Mouse (Mus musculus) heart, adult 8-10 months (tissue): ENCODE data around the gene Slc22a6. TPM values are rescaled to one million over a fixed set of nuclear protein-coding genes. Genes with fewer than 3 reads are reported as not detected.

Experiments used
- DNase-seq: peaks from one replicate; pipeline ENCODE4 v3.0.0; 2022; ENCODE audit warnings: low spot score
- total RNA-seq, 4 experiments: library from RNA; stranded (reverse); gene quantifications; 2 replicates each; pipeline ENCODE4 v1.2.4; 2022

The Slc22a6 gene
- not detected for total RNA-seq

DNA sequence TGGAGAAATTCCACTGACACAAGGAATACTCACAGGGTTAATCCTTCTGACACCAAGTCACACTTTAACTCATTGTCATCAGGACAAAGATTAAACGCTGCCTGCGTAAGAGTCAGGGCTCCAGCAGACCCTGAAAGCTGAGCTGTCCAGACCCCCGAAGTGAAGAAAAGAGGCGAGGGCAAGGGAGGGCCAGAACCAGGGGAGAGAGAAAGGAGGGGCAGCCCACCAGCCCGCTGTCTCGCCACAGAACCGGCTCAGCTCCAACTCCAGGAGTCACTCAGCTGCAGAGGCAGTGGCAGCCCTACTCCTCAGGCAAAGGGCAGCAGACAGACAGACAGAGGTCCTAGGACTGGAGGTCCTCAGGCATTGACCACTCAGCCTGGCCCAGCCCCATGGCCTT is at the start of gene Slc22a6:
TSS of gene Slc22a6 (plus strand) at position 136 of the 400 bp plus-strand sequence.
- DNase-seq: no peak

DNA sequence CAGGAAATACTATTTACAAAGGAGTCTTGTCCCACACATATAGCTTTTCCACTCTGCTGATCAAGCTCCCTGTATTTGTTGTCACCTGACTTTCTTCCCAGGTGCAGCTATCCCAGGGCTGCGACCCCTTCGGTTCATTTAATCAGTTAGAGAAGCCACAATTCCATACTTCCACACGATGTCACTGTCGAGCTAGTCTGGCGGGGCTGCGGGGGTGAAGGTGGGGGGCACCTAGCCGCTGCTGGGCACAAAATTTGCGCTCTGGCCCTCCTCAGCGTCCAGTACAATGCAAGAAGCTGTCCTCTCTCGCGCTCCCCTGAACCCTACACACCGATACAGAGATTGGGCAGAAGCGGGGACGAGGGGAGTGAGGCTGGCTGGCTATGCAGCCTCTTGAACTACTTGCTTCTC is 48.4 kb upstream of the Slc22a6 start:
- DNase-seq: no peak

DNA sequence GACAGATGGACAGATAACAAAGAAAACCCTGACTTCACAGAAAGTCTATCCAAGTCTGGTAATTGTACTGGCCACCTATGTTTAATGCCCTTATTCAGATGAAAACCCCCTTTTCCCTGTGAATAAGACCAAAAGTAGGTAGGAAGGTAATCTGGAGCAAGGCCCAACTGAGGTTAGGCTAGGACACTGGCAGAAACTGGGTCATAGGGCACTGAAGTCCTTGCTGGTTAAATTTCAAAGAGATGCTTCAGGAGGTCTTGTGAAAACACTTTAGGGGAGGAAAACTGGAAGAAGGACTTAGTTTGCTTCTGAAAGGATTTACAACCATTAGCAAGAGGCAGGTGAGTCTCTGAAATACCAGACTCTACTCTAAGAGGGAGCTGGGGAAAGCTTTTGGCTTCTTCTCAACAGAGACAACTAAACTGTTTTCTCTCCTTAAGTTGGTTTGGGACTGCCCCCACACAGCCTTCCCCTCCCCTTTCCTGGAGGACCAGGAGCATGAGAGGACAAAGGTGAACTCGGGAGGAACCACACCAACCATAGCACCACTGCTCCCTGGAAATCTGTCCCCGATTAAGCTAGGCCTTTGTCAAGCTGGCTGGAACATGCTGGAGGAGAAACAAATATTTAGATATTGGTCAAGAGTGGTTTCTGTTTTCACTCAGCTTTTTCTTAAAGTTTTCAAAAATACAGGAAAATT is 47.3 kb upstream of the Slc22a6 start:
- DNase-seq: no peak

DNA sequence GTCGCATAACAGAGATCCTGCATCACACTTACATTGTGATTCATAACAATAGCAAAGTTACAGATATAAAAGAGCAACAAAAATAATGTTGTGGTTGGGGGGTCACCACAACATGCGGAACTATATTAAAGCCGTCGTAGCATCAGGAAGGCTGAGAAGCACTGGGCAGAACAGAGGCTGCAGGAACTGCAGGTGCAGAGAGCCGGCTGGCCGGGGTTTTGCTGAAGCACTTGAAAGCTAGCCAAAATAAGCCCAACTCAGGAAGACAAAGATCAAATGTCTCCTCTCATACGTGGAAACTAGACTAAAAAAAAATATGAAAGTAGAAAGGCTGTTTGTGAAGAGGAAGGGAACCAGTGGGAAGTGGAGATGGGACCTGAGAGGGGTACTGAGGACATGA is 46.1 kb upstream of the Slc22a6 start:
- peak; percentile 11 for DNase-seq

DNA sequence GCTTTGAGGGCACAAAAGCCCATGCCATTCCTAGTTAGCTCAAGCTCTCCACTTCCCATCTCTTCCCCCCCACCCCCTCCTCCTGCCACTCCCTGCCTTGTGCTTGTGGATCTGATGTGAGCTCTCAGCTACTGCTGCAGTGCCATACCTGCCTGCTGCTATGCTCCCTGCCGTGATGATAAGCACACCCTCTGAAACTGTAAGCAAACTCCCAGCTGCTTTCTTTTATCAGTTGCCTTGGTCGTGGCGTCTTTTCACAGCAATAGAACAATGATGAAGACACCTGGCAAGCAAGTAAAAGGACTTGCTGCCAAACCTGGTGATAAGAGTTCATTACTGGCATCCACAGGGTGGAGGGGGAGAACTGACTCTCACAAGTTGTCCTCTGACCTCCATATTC is 45.4 kb upstream of the Slc22a6 start:
- no peak for DNase-seq

DNA sequence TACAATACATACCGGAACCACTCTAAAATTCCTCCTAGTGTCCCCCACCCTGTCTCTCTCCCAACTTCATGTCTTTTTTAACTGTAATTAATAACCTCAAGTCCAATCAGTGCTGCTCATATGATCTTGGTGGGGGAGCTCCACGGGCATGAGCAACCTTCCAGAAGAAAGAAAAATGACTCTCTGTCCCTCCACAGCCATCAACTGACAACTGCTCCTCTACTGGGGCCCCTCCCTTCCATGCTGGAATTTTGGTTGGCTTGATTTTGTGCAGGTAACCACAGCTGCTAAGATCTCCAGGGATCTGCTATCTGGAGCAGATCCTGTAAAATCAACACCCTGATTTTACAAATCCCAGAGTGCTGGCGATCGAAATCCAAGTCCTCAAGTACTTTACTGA is 40.4 kb upstream of the Slc22a6 start:
- no peak for DNase-seq

DNA sequence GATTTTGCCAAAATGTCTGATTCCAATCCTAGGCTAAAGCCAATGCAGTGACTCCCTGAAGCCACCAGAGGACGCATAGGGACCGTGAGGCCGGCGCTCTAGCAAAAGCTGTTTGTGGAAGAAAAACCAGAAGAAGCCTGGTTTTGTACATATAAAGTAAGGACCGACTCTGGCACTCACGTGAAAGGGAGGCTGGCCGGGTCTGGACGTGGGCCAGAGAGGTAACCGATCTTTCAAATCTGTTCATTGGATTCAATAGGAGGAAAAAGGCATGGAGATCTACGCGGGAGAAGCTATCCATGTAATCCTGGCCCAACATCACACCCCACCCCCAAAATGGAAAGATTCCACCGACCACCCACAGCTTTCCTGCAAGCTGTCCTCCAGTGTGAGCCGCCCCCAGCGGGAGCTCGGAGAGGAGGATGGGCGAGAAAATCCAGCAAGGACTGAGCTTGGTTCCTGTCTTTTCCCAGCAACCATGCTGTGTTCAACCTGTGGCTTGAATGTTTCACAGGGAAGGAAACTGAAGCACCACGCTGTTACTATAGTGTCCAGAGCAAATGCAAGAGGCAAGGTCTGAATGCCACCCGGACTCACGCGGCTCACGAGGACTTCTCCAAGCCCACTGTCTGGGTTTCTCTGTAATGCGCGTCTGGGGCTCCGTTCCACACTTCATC is 39.4 kb upstream of the Slc22a6 start:
- peak; percentile 35 for DNase-seq

DNA sequence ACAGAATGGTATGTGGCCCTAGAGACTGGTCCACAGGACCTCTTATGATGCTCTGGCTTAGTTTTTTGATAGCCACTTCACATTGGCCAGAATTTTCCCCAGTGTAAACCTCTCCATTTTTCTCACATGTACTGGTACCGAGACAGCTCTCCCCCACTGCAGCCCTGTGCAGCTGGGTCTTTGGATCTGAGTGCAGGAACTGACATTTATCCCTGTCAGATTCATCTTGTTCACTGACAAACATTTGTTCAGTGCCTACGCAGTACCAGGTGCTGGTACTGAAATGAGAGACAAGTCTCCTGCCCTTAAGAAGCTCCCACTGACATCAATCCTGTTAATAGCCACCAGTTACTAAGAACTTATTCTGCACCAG is 38.9 kb upstream of the Slc22a6 start:
- DNase-seq: no peak

DNA sequence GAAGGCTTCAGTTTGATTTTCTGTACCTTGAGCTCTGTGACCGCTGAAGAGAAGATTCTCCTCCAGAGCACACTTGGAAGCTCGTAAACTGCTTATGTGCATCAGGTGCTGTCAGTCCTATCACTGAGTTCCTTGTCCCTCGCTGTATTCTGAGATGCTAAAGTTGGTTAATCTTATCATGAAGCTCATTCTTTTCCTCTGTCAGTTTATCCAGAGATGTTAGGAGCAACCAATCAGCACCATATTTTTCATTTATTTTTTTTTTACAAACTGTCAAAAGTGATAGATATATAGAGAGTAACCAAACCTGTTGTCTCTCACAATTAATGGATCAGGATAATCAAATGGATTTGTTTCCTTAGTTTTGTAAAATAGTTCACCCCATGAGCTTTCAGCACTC is 32.5 kb upstream of the Slc22a6 start:
- no peak for DNase-seq

DNA sequence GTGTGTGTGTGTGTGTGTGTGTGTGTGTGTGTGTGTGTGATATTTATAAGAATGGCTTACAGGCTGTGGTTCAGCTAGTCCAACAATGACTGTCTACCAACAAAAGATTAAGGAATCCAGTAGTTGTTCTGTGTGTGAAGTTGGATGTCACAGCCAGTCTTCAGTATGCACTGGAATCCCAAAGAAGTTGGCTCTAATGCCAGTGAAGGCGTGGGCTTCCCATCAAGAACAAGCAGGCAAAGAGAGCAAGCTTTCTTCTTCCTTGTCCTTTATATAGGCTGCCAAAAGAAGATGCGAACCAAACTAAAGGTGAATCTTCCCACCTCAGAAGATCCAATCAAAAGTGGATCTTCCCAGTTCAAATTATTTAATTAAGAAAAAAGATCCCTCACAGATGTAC is 31.9 kb upstream of the Slc22a6 start:
- no peak for DNase-seq

DNA sequence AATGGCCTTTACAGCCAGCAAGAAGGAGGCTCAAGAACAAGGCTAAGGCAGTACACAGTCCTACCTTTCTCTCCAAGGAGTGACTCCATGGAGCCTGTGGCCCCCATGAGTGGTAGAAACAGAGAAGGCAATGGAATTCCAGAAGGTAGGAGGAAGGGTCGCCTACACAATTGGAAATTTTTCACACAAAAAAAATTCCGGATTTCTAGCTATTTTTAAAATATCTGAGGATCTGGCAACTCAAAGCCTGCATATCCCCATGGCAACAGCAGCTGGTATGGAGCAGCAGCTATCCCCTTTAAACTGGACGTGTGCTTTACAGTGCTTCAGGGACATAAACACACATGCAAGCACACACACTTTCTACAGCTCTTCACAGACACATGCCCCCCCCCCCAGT is 31.5 kb upstream of the Slc22a6 start:
- DNase-seq: no peak

DNA sequence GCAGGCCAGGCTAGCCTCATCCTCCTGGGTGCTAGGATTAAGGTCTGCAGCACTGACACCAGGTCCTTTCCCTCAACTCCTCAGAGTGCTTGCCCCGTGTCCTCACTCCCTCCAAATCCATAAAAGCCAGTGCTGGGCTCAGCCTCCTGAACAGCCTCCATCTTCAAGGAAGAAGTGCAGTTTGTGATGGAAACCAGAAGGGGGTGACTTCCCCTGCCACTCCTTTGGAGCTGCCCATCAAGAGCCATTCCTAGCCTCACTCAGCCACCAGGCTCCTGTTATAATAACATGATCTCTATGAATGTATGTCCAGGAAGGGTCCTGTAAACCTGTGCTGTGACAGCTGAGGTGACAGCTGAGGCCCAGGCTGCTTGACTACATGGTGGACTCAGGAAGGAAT is 30.5 kb upstream of the Slc22a6 start:
- no peak for DNase-seq

DNA sequence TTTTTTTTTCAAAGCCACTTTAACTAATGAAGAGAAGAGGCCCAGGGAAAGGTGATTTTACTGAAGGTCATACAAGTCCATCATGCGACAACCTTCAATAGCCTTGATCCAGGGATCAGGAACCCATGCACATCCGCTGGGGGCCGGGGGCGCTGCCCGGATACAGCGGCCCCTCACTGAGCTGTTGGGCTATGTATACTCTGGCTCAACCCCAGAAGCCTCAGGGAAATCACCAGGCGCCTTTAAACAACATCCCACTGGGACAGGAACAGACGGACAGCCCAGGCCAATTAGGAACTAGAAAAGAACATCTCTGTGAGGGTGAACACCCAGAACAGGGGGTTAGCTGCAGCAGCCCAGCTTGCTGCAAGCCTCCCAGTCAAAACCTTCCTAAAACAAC is 26.9 kb upstream of the Slc22a6 start, which contains the start of gene Slc22a8:
TSS of gene Slc22a8 (plus strand) at position 301 of the 400 bp plus-strand sequence.
- DNase-seq: no peak

DNA sequence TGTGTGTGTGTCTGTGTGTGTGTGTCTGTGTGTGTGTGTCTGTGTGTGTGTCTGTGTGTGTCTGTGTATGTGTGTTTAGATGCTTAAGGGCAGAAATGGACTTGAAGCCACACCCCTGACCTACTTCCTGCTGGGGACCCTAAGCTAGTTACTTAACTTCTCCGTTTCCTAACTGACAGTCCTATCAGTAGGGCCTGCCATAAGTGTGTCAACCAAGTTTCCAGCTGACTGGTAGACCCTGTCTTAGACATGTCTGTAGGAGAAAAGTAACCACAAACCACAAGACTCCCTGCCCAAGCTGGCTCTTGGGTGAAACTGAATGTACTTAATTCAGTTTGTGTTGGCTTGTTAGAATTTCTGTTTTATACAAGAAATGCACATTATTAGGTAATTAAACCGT is 25.7 kb upstream of the Slc22a6 start:
- DNase-seq: no peak

DNA sequence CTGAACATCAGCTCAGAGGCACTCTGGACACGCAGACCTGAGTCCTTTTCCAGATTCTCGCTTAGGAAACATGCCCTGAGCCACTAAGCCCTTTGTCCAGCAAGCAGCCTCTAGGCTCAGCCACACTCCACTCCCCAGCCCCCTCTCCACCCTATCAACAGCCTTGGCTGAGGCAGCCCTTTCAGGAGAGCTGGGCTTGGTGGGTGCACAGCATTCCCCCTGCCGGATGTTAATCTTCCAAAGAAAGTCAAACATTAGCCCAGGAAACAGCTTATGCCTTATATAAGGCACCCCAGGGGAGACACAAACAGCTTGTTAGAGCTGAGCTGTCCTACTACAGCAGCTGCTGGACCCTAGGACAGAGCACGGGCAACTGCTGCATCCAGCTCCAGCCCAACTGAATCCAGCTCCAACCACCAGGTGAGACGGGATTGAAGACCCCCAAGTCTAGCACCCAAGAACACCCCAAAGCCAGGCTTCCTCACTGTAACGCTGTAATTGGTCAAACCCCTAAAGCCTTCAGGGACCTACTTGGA is 24.9 kb upstream of the Slc22a6 start:
- DNase-seq: no peak

DNA sequence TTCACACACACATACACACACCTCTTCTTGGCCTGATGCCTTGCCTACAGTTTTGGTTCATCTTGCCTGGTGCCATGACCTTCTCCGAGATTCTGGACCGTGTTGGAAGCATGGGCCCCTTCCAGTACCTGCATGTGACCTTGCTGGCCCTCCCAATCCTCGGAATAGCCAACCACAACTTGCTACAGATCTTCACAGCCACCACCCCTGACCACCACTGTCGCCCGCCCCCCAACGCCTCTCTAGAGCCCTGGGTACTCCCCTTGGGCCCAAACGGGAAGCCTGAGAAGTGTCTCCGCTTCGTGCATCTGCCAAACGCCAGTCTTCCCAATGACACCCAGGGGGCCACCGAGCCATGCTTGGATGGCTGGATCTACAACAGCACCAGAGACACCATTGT is 24.0 kb upstream of the Slc22a6 start:
- no peak for DNase-seq

DNA sequence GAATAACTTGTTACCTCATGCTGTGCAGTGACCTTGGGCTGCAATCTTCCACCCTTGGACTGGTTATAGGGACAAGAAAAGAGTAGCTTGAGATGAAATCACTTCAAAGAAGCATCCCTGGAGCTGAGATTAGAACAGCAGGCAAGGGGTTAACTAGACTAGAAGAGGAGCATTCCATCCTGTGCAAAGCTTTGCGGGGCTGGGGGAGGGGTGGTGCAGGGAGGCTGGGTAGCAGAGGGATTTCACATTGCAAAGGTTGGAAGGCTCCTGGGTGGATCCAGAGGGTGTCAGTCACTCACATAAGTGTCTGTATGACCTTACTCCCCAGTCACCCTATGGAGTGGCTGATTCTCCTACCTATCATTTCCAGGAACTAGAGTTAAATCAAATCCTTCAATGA is 23.3 kb upstream of the Slc22a6 start:
- no peak for DNase-seq

DNA sequence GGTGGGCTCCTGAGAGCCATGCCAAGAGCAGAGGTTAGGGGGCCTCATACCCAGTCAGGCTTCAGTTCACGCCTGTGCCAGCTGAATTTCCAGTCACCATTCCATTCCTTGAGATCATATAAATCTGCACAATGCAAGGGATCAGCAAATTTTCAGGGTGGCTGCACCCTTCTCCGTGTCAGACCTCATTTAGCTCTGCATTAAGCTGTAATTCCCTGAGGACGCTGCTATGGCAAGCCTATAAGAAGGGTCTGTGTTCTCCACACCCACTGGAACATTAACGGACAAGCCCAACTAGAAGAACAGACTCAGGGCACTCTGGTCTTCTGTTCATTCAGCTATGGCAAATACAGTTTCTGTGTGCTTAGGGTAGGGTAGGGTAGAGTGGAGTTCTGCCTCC is 20.6 kb upstream of the Slc22a6 start:
- DNase-seq: no peak

DNA sequence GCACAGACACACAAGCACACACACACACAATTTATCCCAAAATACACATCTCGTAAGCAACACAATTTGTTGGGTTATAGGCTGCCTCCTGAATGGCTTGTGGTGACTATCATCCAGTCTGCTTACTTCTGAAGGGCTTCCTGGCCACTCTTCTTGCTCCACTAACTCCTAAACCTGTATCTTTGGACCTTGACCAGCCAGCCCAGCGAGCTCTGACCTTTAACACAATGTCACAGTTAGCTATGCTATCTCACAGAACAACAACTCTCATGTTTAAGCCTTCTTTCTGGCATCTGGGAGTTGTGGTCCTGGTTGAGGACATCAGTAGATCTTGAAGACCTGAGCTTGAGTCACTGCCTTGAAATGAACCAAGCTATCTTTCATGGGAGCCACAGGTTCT is 18.6 kb upstream of the Slc22a6 start:
- DNase-seq: no peak

DNA sequence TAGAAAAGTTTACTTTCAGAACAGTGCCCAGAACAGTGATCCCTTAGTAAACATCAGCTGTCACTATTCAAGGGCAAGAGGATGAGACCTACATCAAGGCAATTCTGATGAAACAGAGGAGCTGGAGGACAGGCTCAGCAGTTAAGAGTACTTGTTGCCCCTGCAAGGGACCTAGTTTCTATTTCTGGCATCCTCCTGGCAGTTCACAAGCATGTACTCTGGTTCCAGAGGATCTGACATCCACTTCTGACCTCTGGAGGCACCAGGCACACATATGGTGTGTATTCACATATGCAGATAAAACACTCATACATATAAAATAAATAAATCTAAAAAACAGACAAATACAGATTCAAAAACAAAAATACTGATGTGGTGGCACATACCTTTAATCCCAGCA is 15.9 kb upstream of the Slc22a6 start:
- peak; percentile 6 for DNase-seq

DNA sequence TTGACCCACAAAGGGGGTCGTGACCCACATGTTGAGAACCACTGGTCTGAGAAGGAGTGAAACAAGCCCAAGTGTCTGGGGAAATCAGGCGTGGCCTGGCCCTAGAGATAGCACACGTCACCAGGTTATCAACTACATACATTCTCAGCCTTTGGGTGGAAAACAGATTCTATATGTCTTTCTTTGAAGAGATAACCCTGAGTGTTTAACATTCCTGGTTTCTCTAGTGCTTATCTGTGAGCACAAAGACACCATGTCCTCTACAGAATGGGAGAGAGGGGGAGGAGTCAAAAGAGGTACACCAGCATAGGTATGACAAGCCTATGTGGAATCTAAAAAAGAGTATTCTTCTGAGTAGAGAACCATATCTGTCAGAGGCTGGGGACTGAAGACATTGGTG is 14.9 kb upstream of the Slc22a6 start:
- DNase-seq: no peak

DNA sequence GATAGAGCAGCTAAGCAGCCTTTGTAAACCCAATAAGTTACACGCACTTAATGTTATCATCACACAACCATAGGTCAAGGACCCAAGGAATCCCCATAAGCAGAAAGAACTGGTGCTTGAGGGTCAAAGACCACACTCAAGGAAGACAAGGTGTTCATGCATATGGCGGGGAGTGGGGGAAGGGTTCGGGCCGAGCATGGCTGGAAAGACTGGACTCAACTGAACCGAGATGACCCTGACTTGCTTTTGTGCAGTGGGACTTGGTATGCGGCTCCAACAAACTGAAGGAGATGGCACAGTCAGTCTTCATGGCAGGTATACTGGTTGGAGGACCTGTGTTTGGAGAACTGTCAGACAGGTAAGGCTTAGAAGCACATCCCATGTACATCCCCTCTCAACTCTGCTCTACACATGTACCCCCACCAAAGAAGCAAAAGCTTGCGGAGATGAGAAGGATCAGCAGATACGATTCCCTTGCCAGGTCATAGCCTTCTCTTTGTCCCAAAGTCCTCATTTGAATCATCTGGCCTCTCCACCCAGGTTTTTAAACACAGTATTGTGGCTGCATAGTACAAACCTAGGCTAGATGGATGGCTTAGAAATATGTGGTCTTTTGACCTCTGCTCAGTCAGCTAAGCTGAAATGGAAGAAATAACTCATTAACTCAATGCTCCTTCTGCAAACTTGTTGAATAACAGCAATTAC is 13.2 kb upstream of the Slc22a6 start:
- DNase-seq: no peak

DNA sequence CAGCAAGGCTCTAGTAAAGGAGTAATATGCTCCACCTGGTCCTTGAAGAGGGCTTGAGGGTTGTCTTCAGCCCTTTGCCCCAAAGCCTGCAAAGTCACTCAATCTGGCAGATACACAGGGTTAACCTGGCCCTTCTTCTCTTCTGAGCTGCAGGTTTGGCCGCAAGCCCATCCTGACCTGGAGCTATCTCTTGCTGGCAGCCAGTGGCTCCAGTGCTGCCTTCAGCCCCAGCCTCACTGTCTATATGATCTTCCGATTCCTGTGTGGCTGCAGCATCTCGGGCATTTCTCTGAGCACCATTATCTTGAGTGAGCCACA is 12.6 kb upstream of the Slc22a6 start:
- no peak for DNase-seq
